Mouse (Mus musculus): ENCODE data around the gene Npffr2.

Npffr2 gene

GRCm38 (mm10) chr5:89526878-89527578 lies at the start of gene Npffr2:
Gene Npffr2, plus strand, starts transcription at chr5:89527429.
- peak; percentile 11 for DNase-seq (ENCODE audit: low read depth, low spot score)

GRCm38 (mm10) chr5:89492560-89492959 lies 34.7 kb upstream of the Npffr2 start:
- no peak for DNase-seq (ENCODE audit: low read depth, low spot score)

GRCm38 (mm10) chr5:89500182-89500581 lies 27.0 kb upstream of the Npffr2 start:
- DNase-seq (ENCODE audit: low read depth, low spot score), result peak; percentile 16

GRCm38 (mm10) chr5:89518641-89519040 lies 8.6 kb upstream of the Npffr2 start:
- no peak for DNase-seq (ENCODE audit: low read depth, low spot score)

GRCm38 (mm10) chr5:89526181-89526778 lies 949 bp upstream of the Npffr2 start:
- no peak for DNase-seq (ENCODE audit: low read depth, low spot score)

GRCm38 (mm10) chr5:89528951-89529350 lies 1.7 kb downstream of the Npffr2 start:
- DNase-seq (ENCODE audit: low read depth, low spot score), result no peak

GRCm38 (mm10) chr5:89529391-89529790 lies 2.2 kb downstream of the Npffr2 start:
- no peak for DNase-seq (ENCODE audit: low read depth, low spot score)

GRCm38 (mm10) chr5:89536018-89536417 lies 8.8 kb downstream of the Npffr2 start:
- DNase-seq (ENCODE audit: low read depth, low spot score), result no peak

- no peak for DNase-seq (ENCODE audit: low read depth, low spot score)
Measured at GRCm38 (mm10) chr5:89542472-89542871, 15.2 kb downstream of the Npffr2 start.

- DNase-seq (ENCODE audit: low read depth, low spot score), result no peak
Measured at GRCm38 (mm10) chr5:89543476-89543875, 16.2 kb downstream of the Npffr2 start.

GRCm38 (mm10) chr5:89559118-89559517 lies 31.9 kb downstream of the Npffr2 start:
- DNase-seq (ENCODE audit: low read depth, low spot score), result peak; percentile 50

- no peak for DNase-seq (ENCODE audit: low read depth, low spot score)
Measured at GRCm38 (mm10) chr5:89561381-89561780, 34.2 kb downstream of the Npffr2 start.

GRCm38 (mm10) chr5:89578678-89579077 lies 51.4 kb downstream of the Npffr2 start:
- no peak for DNase-seq (ENCODE audit: low read depth, low spot score)

- DNase-seq (ENCODE audit: low read depth, low spot score), result no peak
Measured at GRCm38 (mm10) chr5:89579181-89579580, 52.0 kb downstream of the Npffr2 start.

- DNase-seq (ENCODE audit: low read depth, low spot score), result no peak
Measured at GRCm38 (mm10) chr5:89581143-89581542, 53.9 kb downstream of the Npffr2 start.

- no peak for DNase-seq (ENCODE audit: low read depth, low spot score)
Measured at GRCm38 (mm10) chr5:89581742-89582366, 54.6 kb downstream of the Npffr2 start.

- DNase-seq (ENCODE audit: low read depth, low spot score), result no peak
Measured at GRCm38 (mm10) chr5:89585021-89585420, 57.8 kb downstream of the Npffr2 start.

GRCm38 (mm10) chr5:89592301-89592700 lies 65.1 kb downstream of the Npffr2 start:
- DNase-seq (ENCODE audit: low read depth, low spot score), result no peak

- no peak for DNase-seq (ENCODE audit: low read depth, low spot score)
Measured at GRCm38 (mm10) chr5:89611322-89612015, 84.2 kb downstream of the Npffr2 start.

- no peak for DNase-seq (ENCODE audit: low read depth, low spot score)
Measured at GRCm38 (mm10) chr5:89612262-89612661, 85.0 kb downstream of the Npffr2 start.

GRCm38 (mm10) chr5:89631599-89631998 lies 104.4 kb downstream of the Npffr2 start:
- DNase-seq (ENCODE audit: low read depth, low spot score), result no peak

Measured in WW6 (cell line).